Mouse (Mus musculus) hindbrain, postnatal 0 days (tissue): ENCODE measurements around the gene Cog3. TPM values are rescaled to one million over a fixed set of nuclear protein-coding genes. Genes with fewer than 3 reads are reported as not detected.

ENCODE experiments used
- ATAC-seq: fragments of 200-750 bp; cut with Nextera tagmentation; 2 replicates; pipeline ENCODE4 v1.8.0; 2017; ENCODE audit warnings: mild to moderate bottlenecking, moderate TSS enrichment, moderate library complexity
- DNase-seq: peaks from one replicate; pipeline ENCODE4 v3.0.0-alpha.2; 2015; ENCODE audit warnings: low spot score
- H3K27ac ChIP-seq: fragments of 300-500 bp; sonication (generic); 2 replicates; pipeline ENCODE4 v1.5.1; 2014; ENCODE audit warnings: mild to moderate bottlenecking
- H3K27me3 ChIP-seq: fragments of 300-500 bp; sonication (generic); 2 replicates; pipeline ENCODE4 v1.6.1; 2014; ENCODE audit warnings: low read length, mixed read lengths; ENCODE audit not compliant: insufficient read depth
- H3K36me3 ChIP-seq: fragments of 300-500 bp; sonication (generic); 2 replicates; pipeline ENCODE4 v1.6.1; 2014; ENCODE audit warnings: low read length, mixed read lengths; ENCODE audit not compliant: insufficient read depth
- H3K4me1 ChIP-seq: fragments of 300-500 bp; sonication (generic); 2 replicates; pipeline ENCODE4 v1.6.1; 2014; ENCODE audit warnings: antibody characterized with exemption, low read length, mixed read lengths; ENCODE audit not compliant: insufficient read depth
- H3K4me2 ChIP-seq: fragments of 300-500 bp; sonication (generic); 2 replicates; pipeline ENCODE4 v1.6.1; 2014; ENCODE audit warnings: low read depth, mild to moderate bottlenecking, low read length, moderate library complexity, mixed read lengths
- H3K4me3 ChIP-seq: fragments of 300-500 bp; sonication (generic); 2 replicates; pipeline ENCODE4 v1.5.1; 2014; ENCODE audit warnings: low read length
- H3K9ac ChIP-seq: fragments of 300-500 bp; sonication (generic); replicated peaks from 2 replicates; pipeline ENCODE4 v1.6.1; 2014; ENCODE audit warnings: mild to moderate bottlenecking, low read length, moderate library complexity, mixed read lengths
- H3K9me3 ChIP-seq: fragments of 300-500 bp; sonication (generic); 2 replicates; pipeline ENCODE4 v1.6.1; 2016; ENCODE audit warnings: low read length, mixed read lengths
- CTCF ChIP-seq: IDR thresholded peaks from 2 replicates; pipeline ENCODE4 v1.5.1; 2016; ENCODE audit warnings: antibody characterized with exemption, control low read depth, low read depth
- WGBS: fragments of 180-500 bp; shearing (Covaris S2); extraction: QIAGEN DNeasy Blood & Tissue Kit; methylation state at CpG from one replicate; pipeline ENCODE4 v1.1.7; 2014; 5-methylcytosine and 5-hydroxymethylcytosine counted together
- polyA plus RNA-seq: library from polyadenylated mRNA; unstranded; fragments of >200 nt; fragmentation: Nextera tagmentation; extraction: Ambion mirVana; gene quantifications from 2 replicates; pipeline ENCODE4 v1.2.1, GENCODE M21; 2015
- total RNA-seq: library from RNA; depleted of rRNA; stranded (reverse); fragments of >200 nt; gene quantifications from 2 replicates; pipeline ENCODE4 v1.2.3, GENCODE M21; 2014

The Cog3 gene
- total and polyA plus RNA-seq, 2 experiments from 2014 or later: 12.0 to 21.2 TPM

- no peak overlapping the region for H3K4me3 ChIP-seq
- no peak overlapping the region for H3K27ac ChIP-seq
- no peak overlapping the region for H3K4me2 ChIP-seq
- no peaks in the 10 kb centered on the region for H3K36me3 ChIP-seq
- H3K4me1 ChIP-seq: no peaks in the 10 kb centered on the region
- no peak for TF ChIP-seq CTCF
- no peaks in the 10 kb centered on the region for H3K27me3 ChIP-seq
- ATAC-seq (no peak), DNase-seq (no peak)
- H3K9me3 ChIP-seq: no peaks in the 10 kb centered on the region
- H3K9ac ChIP-seq: no peak overlapping the region
- WGBS: 88% methylated on average over 3 of the region's 3 CpGs
Measured at GRCm38 (mm10) chr14:75790411-75790996, 36.2 kb upstream of the Cog3 start.

DNA sequence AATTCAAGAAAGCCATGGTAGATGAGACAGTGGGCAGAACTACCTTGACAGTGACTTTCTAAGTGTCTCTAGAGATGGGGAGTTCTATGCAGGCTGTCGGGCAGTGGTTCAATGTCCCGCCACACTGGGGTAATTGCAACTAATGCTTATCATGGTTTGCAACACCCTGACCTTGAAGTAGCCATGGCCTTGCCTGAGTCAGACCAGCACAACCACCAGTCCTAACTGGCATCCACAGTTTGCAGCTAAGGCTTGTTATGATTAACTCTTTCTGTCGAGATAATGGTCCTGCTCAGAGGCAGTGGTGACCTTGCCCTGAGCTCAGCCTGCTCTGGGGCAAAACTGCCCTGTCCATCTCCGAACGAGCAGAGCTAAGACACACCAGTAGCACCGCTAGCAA lies 35.0 kb upstream of the Cog3 start:
- no peak for DNase-seq
- Histone ChIP-seq H3K4me2 (no peak overlapping the region), H3K4me1 (no peaks in the 10 kb centered on the region), H3K9me3 (no peaks in the 10 kb centered on the region), H3K27ac (no peak overlapping the region), H3K9ac (no peak overlapping the region), H3K36me3 (no peaks in the 10 kb centered on the region), H3K27me3 (no peaks in the 10 kb centered on the region), H3K4me3 (no peak overlapping the region)
- ATAC-seq: no peak
- TF ChIP-seq CTCF: no peak
- WGBS: 83% methylated on average over 6 of the region's 6 CpGs

DNA sequence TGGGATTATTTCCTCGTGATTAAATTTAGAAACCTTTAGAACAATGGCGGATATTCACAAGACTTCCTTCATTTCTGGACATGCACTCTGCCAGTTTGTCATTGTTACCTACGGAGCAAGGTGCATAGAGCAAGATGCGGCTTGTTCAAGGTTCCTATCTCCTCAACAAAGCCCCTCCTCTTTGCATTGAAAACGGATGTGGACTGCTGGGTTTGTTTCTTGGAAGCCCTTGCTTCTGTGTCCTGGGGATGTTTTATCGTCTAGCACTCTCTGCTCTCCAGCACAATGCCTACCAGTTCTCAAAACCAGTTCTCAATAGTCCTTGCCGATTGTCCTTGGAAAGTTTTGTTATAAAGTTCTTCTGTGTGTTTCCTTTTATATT lies 33.5 kb upstream of the Cog3 start:
- H3K9ac ChIP-seq: no peak overlapping the region
- ATAC-seq: no peak

GRCm38 (mm10) chr14:75786868-75787793 lies 32.8 kb upstream of the Cog3 start, which contains the start of gene Slc25a30:
Gene Slc25a30 (minus strand): TSS chr14:75787037.
- TF ChIP-seq CTCF: no peak
- Histone ChIP-seq H3K9me3 (no peaks in the 10 kb centered on the region), H3K4me1 (no peaks in the 10 kb centered on the region), H3K4me2 (peak within 1 kb of the TSS; percentile 75), H3K9ac (peak within 1 kb of the TSS; percentile 75), H3K27ac (peak within 1 kb of the TSS; percentile 92), H3K4me3 (peak within 1 kb of the TSS; percentile 76), H3K36me3 (no peaks in the 10 kb centered on the region), H3K27me3 (no peaks in the 10 kb centered on the region)
- 8% methylated on average over 44 of the region's 51 CpGs for WGBS
- ATAC-seq (peak; percentile 99), DNase-seq (peak; percentile 97)

More for the DNA sequence above, 33.5 kb upstream of the Cog3 start:
- 36% methylated on average over 7 of the region's 7 CpGs for WGBS
- no peak for DNase-seq
- H3K4me3 ChIP-seq: peak overlapping the region; percentile 76; the same call in 1 of the 2 replicates
- H3K4me1 ChIP-seq: no peaks in the 10 kb centered on the region
- peak overlapping the region; percentile 75 for H3K4me2 ChIP-seq
- no peaks in the 10 kb centered on the region for H3K9me3 ChIP-seq
- no peaks in the 10 kb centered on the region for H3K27me3 ChIP-seq
- H3K36me3 ChIP-seq: no peaks in the 10 kb centered on the region
- no peak for TF ChIP-seq CTCF
- no peak overlapping the region for H3K27ac ChIP-seq

- H3K4me2 ChIP-seq: peak overlapping the region; percentile 75
- peak overlapping the region; percentile 76 for H3K4me3 ChIP-seq
- H3K9me3 ChIP-seq: no peaks in the 10 kb centered on the region
- peak; percentile 72 for DNase-seq
- ATAC-seq: peak; percentile 82
- no peaks in the 10 kb centered on the region for H3K27me3 ChIP-seq
- H3K27ac ChIP-seq: peak overlapping the region; percentile 92
- H3K9ac ChIP-seq: peak overlapping the region; percentile 75
- 0 out of 2 replicates have a peak, but pooled peaks have one; percentile 8 for TF ChIP-seq CTCF
- no peaks in the 10 kb centered on the region for H3K36me3 ChIP-seq
- H3K4me1 ChIP-seq: no peaks in the 10 kb centered on the region
- WGBS: 2% methylated on average over 31 of the region's 31 CpGs
Measured at GRCm38 (mm10) chr14:75786424-75786867, 32.1 kb upstream of the Cog3 start.

GRCm38 (mm10) chr14:75779913-75780312 lies 25.6 kb upstream of the Cog3 start:
- Histone ChIP-seq H3K9ac (no peak overlapping the region), H3K36me3 (no peaks in the 10 kb centered on the region; the same call in 1 of the 2 replicates), H3K9me3 (no peaks in the 10 kb centered on the region), H3K27me3 (no peaks in the 10 kb centered on the region), H3K4me2 (no peak overlapping the region), H3K4me1 (no peaks in the 10 kb centered on the region), H3K4me3 (no peak overlapping the region), H3K27ac (no peak overlapping the region)
- TF ChIP-seq CTCF: no peak
- 92% methylated on average over 4 of the region's 4 CpGs for WGBS
- DNase-seq (no peak), ATAC-seq (no peak)
